Mouse (Mus musculus): ENCODE measurements around the gene Cox6a2.
A peak's percentile ranks its signal among the peaks of the same experiment; 100 is the strongest.
"Not testable (repeated sequence)": the region's sequence is repeated elsewhere in the genome, so short reads cannot be mapped to it uniquely, and the experiment has no call there.

Cox6a2 gene

DNA sequence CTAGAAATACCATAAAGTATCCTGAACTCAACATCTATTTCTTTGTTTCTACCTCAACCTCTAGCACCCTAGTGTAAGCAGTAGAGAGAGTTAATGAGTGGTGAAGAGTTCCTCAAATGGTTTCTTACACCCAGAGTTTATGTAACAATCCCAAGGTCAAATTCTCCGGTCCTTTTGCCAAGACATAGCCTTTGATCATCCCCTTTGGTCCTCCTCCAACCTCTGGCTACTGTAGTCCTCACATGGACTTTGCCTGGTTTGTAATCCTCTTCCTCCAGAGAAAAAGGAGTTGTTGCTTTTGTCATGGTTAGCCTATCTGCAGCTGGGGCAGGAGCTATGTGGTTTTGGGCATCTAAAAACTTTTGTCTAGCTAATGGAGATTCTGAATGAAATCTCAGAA lies 29.3 kb upstream of the Cox6a2 start:
- DNase-seq (ENCODE audit: low read depth, low spot score) = no peak

DNA sequence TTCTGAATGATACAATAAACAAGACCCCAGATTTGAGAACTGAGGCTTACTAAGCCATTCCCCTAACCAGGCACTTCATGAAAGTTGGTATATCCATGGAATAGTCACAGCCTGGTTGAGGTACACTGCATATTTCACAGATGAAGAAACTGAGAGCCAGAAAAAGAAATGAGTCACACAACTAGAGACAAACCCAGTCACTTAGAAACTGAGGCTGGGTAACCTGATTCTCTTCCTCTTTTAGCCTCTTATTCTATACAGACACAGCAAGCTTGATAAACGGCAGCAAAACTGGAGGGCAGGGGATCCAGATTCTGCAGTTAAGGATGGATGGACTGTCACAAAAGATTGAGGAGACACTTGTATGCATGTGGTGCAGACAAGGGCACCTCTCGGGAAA lies 28.6 kb upstream of the Cox6a2 start:
- no peak for DNase-seq (ENCODE audit: low read depth, low spot score)

DNA sequence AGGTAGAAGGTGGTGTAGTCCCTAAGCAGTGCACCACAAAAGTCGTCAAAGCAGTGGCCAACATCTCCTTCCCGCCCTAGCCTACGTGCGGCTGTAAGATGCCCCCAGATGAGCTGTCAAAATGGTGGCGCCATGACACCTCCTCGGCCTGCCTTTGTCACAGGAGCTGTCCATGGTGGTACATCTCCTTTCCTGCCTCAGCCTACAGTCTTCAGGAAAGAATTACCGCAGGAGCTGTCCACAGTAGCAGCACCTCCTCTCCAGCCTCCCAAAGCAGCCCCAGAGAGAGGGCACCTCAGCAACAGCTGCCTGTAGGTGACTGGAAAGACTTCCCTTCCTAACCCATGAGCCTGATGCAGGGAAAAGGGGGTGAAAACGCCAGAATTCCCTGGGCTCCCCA lies 25.6 kb upstream of the Cox6a2 start:
- peak; percentile 51 for DNase-seq (ENCODE audit: low read depth, low spot score)

- no peak for DNase-seq (ENCODE audit: low read depth, low spot score)
Measured at GRCm38 (mm10) chr7:128220936-128221335, 14.7 kb upstream of the Cox6a2 start.

DNA sequence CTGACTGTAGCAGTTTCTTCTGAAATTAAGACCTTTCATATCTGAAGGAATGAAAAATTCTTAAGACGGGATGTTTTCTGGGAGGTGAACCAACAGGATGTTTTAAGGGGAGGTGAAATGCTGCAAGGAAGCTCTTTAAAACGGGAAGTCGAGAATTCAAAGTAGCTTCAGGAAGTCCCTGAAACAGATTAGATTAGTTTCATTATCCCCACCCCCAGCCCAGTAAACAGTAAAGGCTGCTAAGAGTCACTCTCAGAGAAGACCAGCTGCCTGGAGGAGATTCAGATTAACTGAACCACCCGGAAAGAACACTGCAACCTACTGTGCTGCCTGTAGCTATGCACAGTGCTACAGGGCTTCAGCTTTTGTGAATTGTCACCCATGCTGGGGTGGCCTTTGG lies 13.8 kb upstream of the Cox6a2 start:
- DNase-seq (ENCODE audit: low read depth, low spot score) = no peak

- no peak for DNase-seq (ENCODE audit: low read depth, low spot score)
Measured at GRCm38 (mm10) chr7:128209826-128210225, 3.6 kb upstream of the Cox6a2 start.

DNA sequence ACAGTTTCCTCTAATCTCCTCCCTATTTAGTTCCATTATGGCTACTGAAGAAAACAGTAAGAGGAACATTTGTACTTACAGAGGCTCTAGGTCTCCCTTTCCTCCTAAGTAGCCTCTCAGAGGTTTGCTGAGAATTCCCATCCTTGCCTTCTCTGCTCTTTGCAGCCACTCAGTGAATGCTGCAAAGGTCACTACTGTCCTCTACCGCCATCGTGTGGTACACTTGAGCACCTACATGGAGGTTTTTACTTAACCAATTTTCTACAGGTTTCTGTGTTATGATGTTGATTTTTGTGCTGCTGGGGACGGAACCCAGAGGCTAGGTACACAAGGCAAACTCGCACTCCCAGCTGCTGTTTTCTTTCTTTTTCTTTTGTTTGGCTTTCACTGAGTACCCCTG lies 2.0 kb upstream of the Cox6a2 start:
- DNase-seq (ENCODE audit: low read depth, low spot score) = peak; percentile 82

DNA sequence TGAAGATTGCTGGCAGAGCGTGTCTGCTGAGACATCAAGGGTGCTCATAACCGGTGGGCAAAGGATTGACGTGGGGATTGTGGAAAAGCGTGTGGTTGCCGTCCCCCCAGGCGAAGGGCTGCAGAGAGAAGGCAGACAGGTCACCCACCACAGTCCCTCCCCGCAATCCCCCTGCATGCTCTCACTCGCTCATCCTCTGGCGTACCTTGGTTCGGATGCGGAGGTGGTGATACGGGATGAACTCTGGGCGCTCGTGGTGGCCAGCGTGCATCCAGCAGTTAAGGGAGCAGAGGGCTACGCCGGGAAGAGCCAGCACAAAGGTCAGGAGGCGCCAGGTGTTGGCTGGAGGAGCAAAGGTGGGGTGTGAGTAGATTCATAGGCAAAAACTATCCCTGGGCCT lies 492 bp downstream of the Cox6a2 start:
- no peak for DNase-seq (ENCODE audit: low read depth, low spot score)

DNA sequence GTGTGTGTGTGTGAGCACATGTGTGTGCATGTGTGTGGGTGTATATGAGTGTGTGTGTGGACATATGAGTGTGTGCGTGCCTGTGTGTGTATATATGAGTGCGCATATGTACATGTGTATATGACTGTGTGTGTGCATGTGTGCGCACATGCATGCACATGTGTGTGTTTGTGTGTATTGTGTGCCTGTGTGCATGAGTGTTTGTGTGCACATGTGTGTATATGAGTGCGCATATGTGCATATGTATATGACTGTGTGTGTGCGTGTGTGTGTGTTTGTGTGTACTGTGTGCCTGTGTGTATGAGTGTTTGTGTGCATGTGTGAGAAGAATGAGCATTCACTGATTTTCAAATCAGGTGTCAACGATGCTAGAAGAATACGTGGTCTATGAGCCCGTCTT lies 2.0 kb downstream of the Cox6a2 start:
- DNase-seq (ENCODE audit: low read depth, low spot score) = no peak

DNA sequence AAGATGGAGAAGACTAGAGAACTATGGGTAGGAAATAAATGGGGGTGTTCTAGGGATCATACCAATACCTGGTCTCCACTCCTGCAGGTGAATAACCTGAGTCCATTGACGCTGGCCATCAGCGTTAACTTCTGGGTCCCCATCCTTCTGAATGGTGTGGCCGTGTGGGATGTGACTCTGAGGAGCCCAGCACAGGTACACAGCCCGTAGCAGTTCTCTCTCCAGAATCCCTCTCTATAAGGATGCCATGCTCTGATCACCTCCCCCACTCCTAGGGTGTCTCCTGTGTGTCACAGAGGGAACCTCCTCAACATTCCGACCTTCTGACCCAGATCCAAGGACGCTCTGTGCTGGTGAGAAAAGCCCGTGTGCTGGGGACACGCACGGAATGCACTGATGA lies 3.1 kb downstream of the Cox6a2 start:
- DNase-seq (ENCODE audit: low read depth, low spot score) = no peak

GRCm38 (mm10) chr7:128201607-128202006 lies 4.6 kb downstream of the Cox6a2 start:
- no peak for DNase-seq (ENCODE audit: low read depth, low spot score)

DNA sequence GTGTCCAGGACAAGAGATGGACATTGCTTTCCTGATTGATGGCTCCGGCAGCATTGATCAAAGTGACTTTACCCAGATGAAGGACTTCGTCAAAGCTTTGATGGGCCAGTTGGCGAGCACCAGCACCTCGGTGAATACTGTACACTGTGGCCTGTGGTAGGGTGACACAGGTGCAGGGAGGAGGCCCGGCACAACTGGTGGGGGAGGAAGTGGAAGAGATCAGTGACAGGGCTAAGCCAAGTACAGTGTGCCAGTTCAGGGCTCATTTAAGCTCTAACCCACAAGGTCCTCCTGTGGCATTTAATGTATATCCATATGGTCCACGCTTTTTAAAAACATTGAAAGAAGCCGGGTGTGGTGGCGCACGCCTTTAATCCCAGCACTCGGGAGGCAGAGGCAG lies 24.5 kb downstream of the Cox6a2 start:
- no peak for DNase-seq (ENCODE audit: low read depth, low spot score)

DNA sequence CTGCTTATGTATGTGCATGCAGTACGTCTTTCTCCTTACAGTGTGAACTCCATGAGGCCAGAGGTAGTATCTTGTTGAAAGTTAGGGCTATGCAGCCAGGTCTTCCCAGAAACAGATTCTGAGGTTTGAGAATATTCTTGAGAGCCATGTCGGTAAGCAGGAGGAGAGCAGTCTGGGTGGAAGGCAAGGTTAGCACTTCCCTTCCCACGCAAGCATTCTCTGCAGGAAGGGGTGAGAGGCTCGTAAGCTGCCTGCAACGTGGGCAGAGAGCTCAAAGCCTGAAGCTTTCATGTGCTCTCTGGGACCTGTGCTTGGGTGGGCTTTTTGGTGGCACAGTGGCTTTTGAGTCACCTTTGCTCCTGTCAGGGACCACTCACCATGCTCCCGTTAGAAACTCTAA lies 25.6 kb downstream of the Cox6a2 start:
- DNase-seq (ENCODE audit: low read depth, low spot score) = no peak

DNA sequence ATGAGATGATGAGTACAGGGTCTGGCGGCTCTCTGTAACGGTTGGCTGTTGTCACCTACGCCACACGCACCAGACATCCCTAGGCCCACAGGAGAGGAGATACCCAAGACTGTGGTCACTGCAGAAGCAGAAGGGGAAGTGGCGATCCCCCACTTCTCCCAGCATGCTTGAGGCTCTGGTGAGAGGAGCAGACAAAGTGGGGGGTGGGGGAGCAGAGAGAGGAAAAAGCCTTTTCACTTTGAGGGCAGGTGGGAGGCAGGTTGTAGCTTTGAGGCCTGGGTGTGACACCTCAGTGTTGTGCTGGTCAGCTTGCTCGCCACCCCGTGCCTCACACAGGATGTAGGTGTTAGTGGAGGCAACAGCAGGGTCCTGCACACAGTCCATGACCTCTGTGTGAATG lies 26.1 kb downstream of the Cox6a2 start:
- DNase-seq (ENCODE audit: low read depth, low spot score) = no peak

GRCm38 (mm10) chr7:128178385-128178784 lies 27.8 kb downstream of the Cox6a2 start:
- no peak for DNase-seq (ENCODE audit: low read depth, low spot score)

DNA sequence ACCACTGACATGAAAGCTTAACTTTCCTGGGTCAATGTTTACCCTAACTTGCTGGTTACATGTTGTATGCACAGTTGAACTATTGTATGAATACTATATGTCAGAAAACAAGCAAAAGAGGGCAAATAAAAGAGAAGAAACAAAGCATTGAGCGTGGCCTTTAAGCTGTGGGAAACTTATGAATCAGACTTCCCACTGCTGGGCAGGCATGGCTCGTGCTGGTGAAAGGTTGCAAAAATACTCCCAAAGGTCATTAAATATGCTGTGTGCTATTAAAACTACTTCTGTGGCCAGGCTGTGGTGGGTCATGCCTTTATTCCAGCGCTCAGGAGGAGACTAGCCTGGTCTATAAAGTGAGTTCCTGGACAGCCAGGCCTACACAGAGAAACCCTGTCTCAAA lies 36.2 kb downstream of the Cox6a2 start:
- DNase-seq (ENCODE audit: low read depth, low spot score) = no peak

- no peak for DNase-seq (ENCODE audit: low read depth, low spot score)
Measured at GRCm38 (mm10) chr7:128166391-128166790, 39.8 kb downstream of the Cox6a2 start.

GRCm38 (mm10) chr7:128164001-128164400 lies 42.2 kb downstream of the Cox6a2 start:
- no peak for DNase-seq (ENCODE audit: low read depth, low spot score)

DNA sequence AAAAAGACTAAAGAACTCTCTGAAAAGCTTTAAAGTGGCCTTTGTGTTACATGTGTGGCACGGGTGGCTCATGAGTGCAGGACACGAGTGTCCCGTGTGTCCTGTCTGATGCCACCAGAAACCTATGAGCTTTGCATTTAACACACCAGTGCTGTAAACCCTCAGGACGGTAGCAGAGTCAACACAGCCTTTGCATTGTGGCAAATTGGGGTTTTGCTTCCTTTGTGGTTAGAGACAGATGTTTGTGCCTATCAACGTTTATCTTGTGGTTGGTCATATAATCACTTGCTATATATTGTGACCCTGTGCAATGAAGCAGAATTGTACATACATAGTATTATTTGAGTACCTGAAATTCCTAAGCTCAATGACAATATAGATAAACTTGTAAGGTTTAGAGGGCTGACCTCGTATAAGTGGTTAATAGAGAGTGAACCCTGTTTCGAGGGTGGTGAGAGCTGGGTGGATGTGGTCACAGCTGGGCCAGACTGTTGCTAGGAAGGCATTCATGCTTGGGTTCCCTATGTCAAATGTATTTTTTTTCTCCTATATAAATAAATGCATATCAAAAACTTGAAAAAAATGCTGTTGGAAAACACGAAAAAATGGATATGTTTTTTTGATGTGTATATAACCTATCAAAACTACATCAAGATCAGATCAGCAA lies 47.4 kb downstream of the Cox6a2 start:
- DNase-seq (ENCODE audit: low read depth, low spot score) = not testable (repeated sequence)

All from 3T3-L1 (cell line).